Mouse (Mus musculus): ENCODE results near the gene Irf2bpl. TPM values are rescaled to one million over a fixed set of nuclear protein-coding genes. Genes with fewer than 3 reads are reported as not detected.

Irf2bpl gene
- polyA plus RNA-seq, 1 experiment from 2014 or later = 10.0 TPM

DNA sequence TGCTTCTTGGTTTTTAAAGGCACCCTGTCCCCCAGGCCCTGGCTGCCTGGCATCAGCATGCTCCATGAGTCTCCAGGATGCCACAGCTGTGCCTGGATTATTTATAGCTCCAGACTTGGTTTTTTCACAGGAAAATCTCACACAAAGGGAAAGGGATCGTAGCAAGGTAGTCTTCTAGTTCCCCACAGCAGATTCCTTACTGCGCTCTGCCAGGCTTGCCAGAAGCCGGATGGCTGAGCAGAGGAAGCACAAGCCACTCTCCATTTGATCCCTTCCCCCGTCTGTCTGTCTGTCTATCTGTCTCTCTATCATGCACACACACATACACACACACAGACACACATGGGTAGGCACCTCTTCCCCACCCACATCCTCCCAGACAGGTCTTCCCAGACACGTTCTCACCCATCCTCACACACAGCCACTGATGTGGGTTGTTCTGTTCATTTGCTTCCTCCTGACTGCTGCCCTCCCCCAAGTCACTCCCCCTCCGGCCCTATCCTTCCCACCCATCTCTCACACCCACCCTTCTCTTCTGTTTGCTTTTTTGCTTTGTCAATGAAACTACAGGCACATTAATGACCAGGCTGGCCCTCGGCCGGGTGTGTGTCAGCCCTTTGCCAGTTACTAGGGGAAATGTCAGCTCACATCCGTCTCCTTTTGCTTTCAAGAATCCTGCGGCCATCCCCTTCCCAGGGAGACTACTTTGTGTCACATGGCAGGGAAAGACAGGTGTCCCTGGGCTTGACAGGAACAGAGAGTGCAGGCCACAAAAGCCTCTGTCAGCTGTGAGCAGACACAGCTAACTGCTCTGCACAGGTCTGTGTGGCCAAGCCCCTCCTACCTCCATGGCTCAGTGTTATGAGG is 24.4 kb downstream of the Irf2bpl start:
- Histone ChIP-seq H3K4me3 (ENCODE audit: low read depth, low read length) (no peak overlapping the region), H3K4me1 (replicated peaks; ENCODE audit: control insufficient read depth, insufficient read depth, low read length) (no peaks in the 10 kb centered on the region), H3K27ac (ENCODE audit: low read depth, low read length) (no peak overlapping the region), H3K27me3 (replicated peaks; ENCODE audit: control insufficient read depth, insufficient read depth, low read length) (no peaks in the 10 kb centered on the region), H3K4me2 (replicated peaks; ENCODE audit: low read depth) (no peak overlapping the region), H3K9me3 (ENCODE audit: control insufficient read depth) (no peaks in the 10 kb centered on the region), H3K36me3 (ENCODE audit: control insufficient read depth, insufficient read depth) (no peaks in the 10 kb centered on the region), H3K9ac (ENCODE audit: low read depth, low read length) (no peak overlapping the region)
- 0 out of 2 replicates have a peak, but pooled peaks have one; percentile 16 for ATAC-seq
- no peak for TF ChIP-seq CTCF (IDR thresholded peaks at IDR 0.05; ENCODE audit: low read depth)
- whole genome bisulfite sequencing = 51% methylated on average over 10 of the region's 10 CpGs

DNA sequence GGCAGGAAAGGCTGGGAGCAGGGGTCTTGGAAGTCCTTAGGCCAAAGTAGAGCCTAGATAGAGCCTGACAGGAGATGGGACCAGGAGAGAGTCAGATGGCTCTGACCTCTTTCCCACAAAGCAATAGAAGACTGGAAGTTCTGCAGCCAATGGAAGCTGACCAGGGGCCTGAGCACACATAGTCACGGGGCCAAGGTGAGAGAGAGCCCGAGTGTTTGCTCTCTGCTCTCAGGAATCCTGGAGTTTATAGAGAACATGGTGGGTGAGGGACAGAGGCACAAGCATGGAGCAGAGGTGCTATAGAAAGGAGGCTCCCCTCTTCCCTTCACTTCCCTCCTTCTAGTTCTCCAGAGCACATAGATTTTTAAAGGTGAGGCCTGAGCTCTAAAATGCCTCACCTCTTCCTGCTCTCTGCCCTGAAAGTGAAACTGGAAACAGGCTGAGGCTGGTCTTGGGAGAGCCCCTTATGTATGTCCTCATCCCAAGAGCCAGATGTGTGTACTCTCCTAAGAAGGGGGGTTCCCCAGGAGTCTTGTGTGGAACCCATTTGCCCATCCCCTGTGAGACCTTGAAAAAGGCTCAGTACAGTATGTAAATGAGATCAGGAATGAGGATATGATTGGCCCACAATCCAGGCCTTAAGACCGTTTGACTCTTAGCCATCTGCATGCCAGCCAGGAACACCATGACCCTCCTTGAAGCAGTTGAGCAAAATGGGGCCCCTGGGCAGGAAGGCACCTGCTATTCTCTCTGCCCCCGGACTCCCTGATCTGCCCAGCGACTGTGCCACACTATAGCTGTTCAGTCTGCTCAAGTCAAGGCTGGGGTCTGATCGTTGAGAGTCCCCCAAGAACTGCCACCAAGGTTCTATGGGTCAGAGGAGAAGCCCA is 25.4 kb downstream of the Irf2bpl start:
- no peaks in the 10 kb centered on the region for H3K36me3 ChIP-seq (ENCODE audit: control insufficient read depth, insufficient read depth)
- TF ChIP-seq CTCF (IDR thresholded peaks at IDR 0.05; ENCODE audit: low read depth) = no peak
- H3K4me3 ChIP-seq (ENCODE audit: low read depth, low read length) = no peak overlapping the region
- H3K9me3 ChIP-seq (ENCODE audit: control insufficient read depth) = no peaks in the 10 kb centered on the region
- peak; percentile 48 for ATAC-seq
- H3K4me2 ChIP-seq (replicated peaks; ENCODE audit: low read depth) = no peak overlapping the region
- no peaks in the 10 kb centered on the region for H3K4me1 ChIP-seq (replicated peaks; ENCODE audit: control insufficient read depth, insufficient read depth, low read length)
- H3K27ac ChIP-seq (ENCODE audit: low read depth, low read length) = no peak overlapping the region
- H3K9ac ChIP-seq (ENCODE audit: low read depth, low read length) = no peak overlapping the region
- WGBS = 60% methylated on average over 6 of the region's 6 CpGs
- H3K27me3 ChIP-seq (replicated peaks; ENCODE audit: control insufficient read depth, insufficient read depth, low read length) = no peaks in the 10 kb centered on the region

DNA sequence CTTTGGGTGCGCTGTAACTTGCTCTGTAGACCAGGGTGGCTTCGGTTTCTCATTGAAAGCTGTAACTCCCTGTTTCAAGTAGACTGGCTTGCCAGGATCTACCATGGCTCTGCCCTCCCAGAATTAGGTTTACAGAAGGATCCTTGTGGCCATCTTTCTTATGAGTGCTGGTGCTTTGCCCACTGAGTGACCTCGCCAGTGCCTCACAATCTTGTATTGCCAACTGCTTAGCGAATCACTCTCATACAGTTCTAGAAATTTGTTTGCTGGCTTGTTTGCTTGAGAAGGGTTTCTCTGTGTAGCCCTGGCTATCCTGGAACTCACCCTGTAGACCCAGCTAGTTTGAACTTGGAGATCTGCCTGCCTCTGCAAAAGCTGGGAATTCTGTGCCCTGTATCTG is 26.1 kb downstream of the Irf2bpl start:
- no peaks in the 10 kb centered on the region for H3K4me1 ChIP-seq (replicated peaks; ENCODE audit: control insufficient read depth, insufficient read depth, low read length)
- H3K4me3 ChIP-seq (ENCODE audit: low read depth, low read length) = no peak overlapping the region
- H3K9ac ChIP-seq (ENCODE audit: low read depth, low read length) = no peak overlapping the region
- no peak for ATAC-seq
- no peaks in the 10 kb centered on the region for H3K27me3 ChIP-seq (replicated peaks; ENCODE audit: control insufficient read depth, insufficient read depth, low read length)
- no peak overlapping the region for H3K27ac ChIP-seq (ENCODE audit: low read depth, low read length)
- WGBS = 96% methylated on average over 4 of the region's 4 CpGs
- no peak for TF ChIP-seq CTCF (IDR thresholded peaks at IDR 0.05; ENCODE audit: low read depth)
- H3K4me2 ChIP-seq (replicated peaks; ENCODE audit: low read depth) = no peak overlapping the region
- no peaks in the 10 kb centered on the region for H3K36me3 ChIP-seq (ENCODE audit: control insufficient read depth, insufficient read depth)
- no peaks in the 10 kb centered on the region for H3K9me3 ChIP-seq (ENCODE audit: control insufficient read depth)

DNA sequence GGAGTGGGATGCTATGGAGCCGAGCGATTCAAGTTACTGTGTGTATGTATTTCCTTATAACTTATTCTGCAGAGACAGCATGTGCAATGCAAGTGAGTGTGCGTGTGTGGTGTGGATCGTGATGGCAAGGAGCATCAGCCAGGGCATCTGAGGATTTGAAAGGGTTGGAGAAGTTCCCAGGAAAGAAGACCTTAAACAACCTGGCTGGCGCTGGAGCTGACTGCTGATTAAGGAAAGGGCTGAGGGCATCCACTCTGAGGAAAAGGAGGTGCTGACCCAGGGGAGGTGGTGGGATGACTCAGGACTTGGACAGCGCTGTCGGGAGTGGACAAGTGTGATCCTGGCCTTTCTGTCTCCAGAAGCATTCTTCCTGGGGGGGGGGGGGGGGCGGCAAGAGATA is 27.3 kb downstream of the Irf2bpl start:
- no peak overlapping the region for H3K27ac ChIP-seq (ENCODE audit: low read depth, low read length)
- no peaks in the 10 kb centered on the region for H3K36me3 ChIP-seq (ENCODE audit: control insufficient read depth, insufficient read depth)
- no peak overlapping the region for H3K9ac ChIP-seq (ENCODE audit: low read depth, low read length)
- 89% methylated on average over 8 of the region's 8 CpGs for WGBS
- ATAC-seq = no peak
- no peak for TF ChIP-seq CTCF (IDR thresholded peaks at IDR 0.05; ENCODE audit: low read depth)
- H3K4me3 ChIP-seq (ENCODE audit: low read depth, low read length) = no peak overlapping the region
- no peaks in the 10 kb centered on the region for H3K27me3 ChIP-seq (replicated peaks; ENCODE audit: control insufficient read depth, insufficient read depth, low read length)
- H3K9me3 ChIP-seq (ENCODE audit: control insufficient read depth) = no peaks in the 10 kb centered on the region
- no peak overlapping the region for H3K4me2 ChIP-seq (replicated peaks; ENCODE audit: low read depth)
- no peaks in the 10 kb centered on the region for H3K4me1 ChIP-seq (replicated peaks; ENCODE audit: control insufficient read depth, insufficient read depth, low read length)

DNA sequence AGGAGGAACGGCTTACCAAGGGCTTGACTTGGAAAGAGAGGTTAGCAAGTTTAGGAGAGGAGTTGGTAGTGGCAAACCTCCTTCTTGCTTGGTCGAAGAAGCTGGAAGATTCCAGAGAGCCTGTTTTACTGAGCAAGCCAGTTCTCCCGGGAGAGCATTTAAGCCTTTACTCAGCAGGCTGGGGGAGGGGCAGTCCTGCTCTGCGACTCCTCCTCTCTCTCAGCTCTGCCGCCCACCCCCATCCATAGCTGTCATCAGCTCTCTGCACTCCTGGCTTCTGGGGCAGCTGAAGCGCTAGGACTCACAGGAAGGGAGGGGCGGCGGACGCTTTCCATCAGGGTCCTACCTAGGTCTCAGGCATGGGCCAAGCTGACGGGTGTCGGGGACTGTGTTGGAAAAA is 28.9 kb downstream of the Irf2bpl start:
- H3K4me1 ChIP-seq (replicated peaks; ENCODE audit: control insufficient read depth, insufficient read depth, low read length) = no peaks in the 10 kb centered on the region
- H3K36me3 ChIP-seq (ENCODE audit: control insufficient read depth, insufficient read depth) = no peaks in the 10 kb centered on the region
- 0 out of 2 replicates have a peak, but pooled peaks have one; percentile 23 for ATAC-seq
- H3K4me3 ChIP-seq (ENCODE audit: low read depth, low read length) = no peak overlapping the region
- no peaks in the 10 kb centered on the region for H3K27me3 ChIP-seq (replicated peaks; ENCODE audit: control insufficient read depth, insufficient read depth, low read length)
- 14% methylated on average over 11 of the region's 11 CpGs for WGBS
- H3K27ac ChIP-seq (ENCODE audit: low read depth, low read length) = no peak overlapping the region
- no peak overlapping the region for H3K9ac ChIP-seq (ENCODE audit: low read depth, low read length)
- no peaks in the 10 kb centered on the region for H3K9me3 ChIP-seq (ENCODE audit: control insufficient read depth)
- H3K4me2 ChIP-seq (replicated peaks; ENCODE audit: low read depth) = peak overlapping the region; percentile 27; the same call in 1 of the 2 replicates
- no peak for TF ChIP-seq CTCF (IDR thresholded peaks at IDR 0.05; ENCODE audit: low read depth)

DNA sequence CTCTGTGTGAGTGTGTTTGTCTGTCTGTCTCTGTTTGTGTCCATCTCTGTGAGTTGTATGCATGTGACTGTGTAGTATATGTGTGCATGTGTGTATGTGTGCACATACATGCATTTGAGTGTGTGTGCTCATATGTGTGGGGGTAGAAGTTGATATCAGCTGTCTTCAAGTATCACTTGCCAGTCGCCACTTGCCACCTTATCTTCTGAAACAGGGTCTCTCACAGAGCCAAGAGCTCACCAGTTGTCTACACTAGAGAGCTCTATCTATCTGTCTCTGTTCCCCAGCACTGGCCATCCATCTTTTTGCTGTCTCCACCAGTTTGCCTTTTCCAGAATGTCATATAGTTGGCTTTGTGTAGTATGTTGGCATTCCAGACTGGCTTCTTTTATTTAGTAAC is 31.1 kb downstream of the Irf2bpl start:
- no peak overlapping the region for H3K4me3 ChIP-seq (ENCODE audit: low read depth, low read length)
- no peak for ATAC-seq
- H3K27me3 ChIP-seq (replicated peaks; ENCODE audit: control insufficient read depth, insufficient read depth, low read length) = no peaks in the 10 kb centered on the region
- WGBS = 75% methylated on average over 1 of the region's 1 CpGs
- no peak overlapping the region for H3K4me2 ChIP-seq (replicated peaks; ENCODE audit: low read depth)
- H3K36me3 ChIP-seq (ENCODE audit: control insufficient read depth, insufficient read depth) = no peaks in the 10 kb centered on the region
- no peaks in the 10 kb centered on the region for H3K9me3 ChIP-seq (ENCODE audit: control insufficient read depth)
- no peak overlapping the region for H3K9ac ChIP-seq (ENCODE audit: low read depth, low read length)
- no peak overlapping the region for H3K27ac ChIP-seq (ENCODE audit: low read depth, low read length)
- no peak for TF ChIP-seq CTCF (IDR thresholded peaks at IDR 0.05; ENCODE audit: low read depth)
- H3K4me1 ChIP-seq (replicated peaks; ENCODE audit: control insufficient read depth, insufficient read depth, low read length) = no peaks in the 10 kb centered on the region
